Mouse (Mus musculus): ENCODE results near the gene Smarcb1. TPM values are rescaled to one million over a fixed set of nuclear protein-coding genes. Genes with fewer than 3 reads are reported as not detected.

Gene Smarcb1
- polyA plus RNA-seq, 1 experiment from 2014 or later = 283 TPM

DNA sequence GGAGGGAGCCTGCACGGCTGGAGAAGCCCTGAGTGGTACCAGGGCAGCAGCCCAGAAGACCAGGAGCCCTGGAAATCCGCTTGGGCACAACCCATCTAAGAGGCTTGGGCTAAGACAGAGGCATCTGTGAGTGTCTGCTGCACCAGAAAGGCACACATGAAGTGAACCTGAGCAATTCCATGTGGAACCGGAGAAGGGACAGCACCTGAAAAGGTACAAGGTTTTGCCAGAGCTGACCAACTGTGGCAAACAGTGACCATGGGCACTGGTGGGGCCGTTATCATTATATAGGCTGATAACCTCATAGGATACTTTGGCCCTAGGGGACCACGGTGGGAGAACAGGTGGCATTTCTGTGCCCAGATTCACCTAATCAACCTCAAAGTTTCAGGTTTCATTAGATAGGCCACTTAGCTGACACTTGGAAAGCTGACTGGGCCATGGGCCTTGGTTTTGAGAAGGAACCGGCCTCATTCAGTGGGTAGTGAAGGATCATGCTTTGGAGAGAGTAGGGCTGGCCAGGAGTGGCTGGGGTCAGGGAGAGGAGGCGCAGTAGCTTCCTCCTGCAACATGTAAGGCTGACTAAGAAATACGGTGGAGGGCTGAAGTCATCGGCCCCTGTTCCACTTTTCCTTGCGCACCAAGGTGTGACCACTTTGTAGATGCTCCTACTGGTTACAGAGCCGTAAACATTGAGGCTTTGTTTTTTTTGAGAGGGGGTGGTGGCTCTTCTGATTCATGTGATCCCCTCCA is 65.1 kb downstream of the Smarcb1 start:
- Histone ChIP-seq H3K4me2 (ENCODE audit: low read length) (no peak overlapping the region), H3K27ac (replicated peaks; ENCODE audit: low read depth, low read length) (no peak overlapping the region), H3K9ac (replicated peaks; ENCODE audit: low read length) (no peak overlapping the region), H3K27me3 (ENCODE audit: control insufficient read depth, insufficient read depth, low read length) (no peaks in the 10 kb centered on the region), H3K4me1 (ENCODE audit: control insufficient read depth, insufficient read depth, low read length) (peaks cover 16% of the 10 kb centered on the region), H3K9me3 (ENCODE audit: control insufficient read depth, low read length) (no peaks in the 10 kb centered on the region), H3K36me3 (ENCODE audit: control insufficient read depth, insufficient read depth, low read length) (peaks cover 14% of the 10 kb centered on the region; the same call in 1 of the 2 replicates), H3K4me3 (replicated peaks; ENCODE audit: low read depth, low read length) (no peak overlapping the region)
- WGBS = 87% methylated on average over 11 of the region's 11 CpGs
- ATAC-seq (ENCODE audit: low FRiP score, low TSS enrichment) (no peak), DNase-seq (no peak)

DNA sequence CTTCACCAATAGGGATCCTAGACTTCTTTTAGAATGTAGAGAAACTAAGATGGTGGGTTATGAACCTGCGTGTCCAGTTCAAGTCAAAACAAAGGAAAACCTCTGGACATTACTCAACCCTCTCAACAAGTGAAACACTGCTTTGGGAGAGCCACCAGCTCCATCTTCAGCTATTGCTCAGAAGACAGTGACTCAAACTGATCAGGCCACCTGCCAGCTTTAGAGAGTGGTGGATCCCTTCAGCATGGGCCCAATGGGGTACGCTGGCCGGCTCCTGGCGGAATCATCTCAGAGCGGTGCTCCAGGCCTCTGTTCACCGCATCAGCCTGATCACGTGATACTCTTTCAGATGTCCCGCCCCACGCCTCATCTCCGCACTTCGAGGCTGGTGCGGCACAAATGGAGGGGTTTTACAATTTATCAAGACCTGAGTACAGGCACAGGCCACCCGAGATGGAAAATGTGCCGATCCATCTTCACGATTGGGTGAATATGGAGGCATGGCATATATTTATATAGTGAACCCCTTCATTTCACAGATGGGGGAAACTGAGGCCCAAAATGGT is 65.9 kb downstream of the Smarcb1 start:
- WGBS = 91% methylated on average over 15 of the region's 15 CpGs
- no peak overlapping the region for H3K4me3 ChIP-seq (replicated peaks; ENCODE audit: low read depth, low read length)
- DNase-seq (no peak), ATAC-seq (ENCODE audit: low FRiP score, low TSS enrichment) (no peak)
- H3K4me2 ChIP-seq (ENCODE audit: low read length) = no peak overlapping the region
- H3K27me3 ChIP-seq (ENCODE audit: control insufficient read depth, insufficient read depth, low read length) = no peaks in the 10 kb centered on the region
- H3K36me3 ChIP-seq (ENCODE audit: control insufficient read depth, insufficient read depth, low read length) = peaks cover 14% of the 10 kb centered on the region; the same call in 1 of the 2 replicates
- H3K9ac ChIP-seq (replicated peaks; ENCODE audit: low read length) = no peak overlapping the region
- peaks cover 12% of the 10 kb centered on the region for H3K4me1 ChIP-seq (ENCODE audit: control insufficient read depth, insufficient read depth, low read length)
- H3K9me3 ChIP-seq (ENCODE audit: control insufficient read depth, low read length) = no peaks in the 10 kb centered on the region
- H3K27ac ChIP-seq (replicated peaks; ENCODE audit: low read depth, low read length) = no peak overlapping the region

DNA sequence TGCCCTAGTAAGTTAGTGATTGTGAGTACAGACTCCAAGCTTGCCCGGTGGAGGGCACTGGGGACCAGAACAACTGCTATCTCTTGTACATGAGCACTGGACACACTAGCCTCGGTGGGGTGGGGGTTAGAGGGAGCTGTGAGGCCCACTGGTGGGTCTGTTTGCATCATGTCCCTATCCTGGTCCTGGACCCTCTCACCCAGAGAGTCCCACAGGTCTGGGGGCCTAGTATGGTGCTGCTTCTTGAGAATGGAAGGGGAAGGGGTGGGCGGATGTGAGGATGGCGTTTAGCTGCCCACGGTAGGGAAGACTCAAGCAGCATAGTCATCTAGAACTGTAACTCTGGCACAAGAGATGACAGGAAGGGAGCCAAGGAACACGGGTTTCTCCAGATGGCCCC is 66.6 kb downstream of the Smarcb1 start:
- no peaks in the 10 kb centered on the region for H3K27me3 ChIP-seq (ENCODE audit: control insufficient read depth, insufficient read depth, low read length)
- peaks cover 9% of the 10 kb centered on the region for H3K4me1 ChIP-seq (ENCODE audit: control insufficient read depth, insufficient read depth, low read length)
- no peaks in the 10 kb centered on the region for H3K9me3 ChIP-seq (ENCODE audit: control insufficient read depth, low read length)
- 95% methylated on average over 6 of the region's 6 CpGs for WGBS
- no peak overlapping the region for H3K4me2 ChIP-seq (ENCODE audit: low read length)
- peaks cover 14% of the 10 kb centered on the region; the same call in 1 of the 2 replicates for H3K36me3 ChIP-seq (ENCODE audit: control insufficient read depth, insufficient read depth, low read length)
- H3K27ac ChIP-seq (replicated peaks; ENCODE audit: low read depth, low read length) = no peak overlapping the region
- H3K9ac ChIP-seq (replicated peaks; ENCODE audit: low read length) = no peak overlapping the region
- no peak overlapping the region for H3K4me3 ChIP-seq (replicated peaks; ENCODE audit: low read depth, low read length)
- no peak for DNase-seq
- no peak for ATAC-seq (ENCODE audit: low FRiP score, low TSS enrichment)

DNA sequence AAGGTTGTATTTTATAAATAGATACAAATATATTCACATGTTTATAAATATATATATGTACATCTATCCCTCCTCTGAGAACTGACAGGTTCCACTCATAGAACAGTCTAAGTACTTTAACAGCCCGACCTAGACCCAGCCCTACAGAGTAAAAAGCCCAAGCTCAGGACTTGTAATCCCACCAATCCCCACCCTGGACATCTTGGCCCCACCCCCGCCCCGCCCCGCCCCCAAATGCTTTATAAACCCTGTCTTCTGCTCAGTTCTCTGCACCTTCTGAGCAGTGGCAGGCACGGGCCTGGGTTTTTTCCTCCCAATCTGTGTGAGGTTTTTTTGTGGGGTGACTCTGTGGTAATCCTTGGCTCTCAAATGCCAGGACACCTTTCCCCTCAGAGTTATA is 67.3 kb downstream of the Smarcb1 start:
- no peak overlapping the region for H3K4me3 ChIP-seq (replicated peaks; ENCODE audit: low read depth, low read length)
- DNase-seq (no peak), ATAC-seq (ENCODE audit: low FRiP score, low TSS enrichment) (no peak)
- H3K4me1 ChIP-seq (ENCODE audit: control insufficient read depth, insufficient read depth, low read length) = peaks cover 12% of the 10 kb centered on the region
- H3K4me2 ChIP-seq (ENCODE audit: low read length) = no peak overlapping the region
- H3K27me3 ChIP-seq (ENCODE audit: control insufficient read depth, insufficient read depth, low read length) = no peaks in the 10 kb centered on the region
- 51% methylated on average over 5 of the region's 5 CpGs for WGBS
- no peaks in the 10 kb centered on the region for H3K9me3 ChIP-seq (ENCODE audit: control insufficient read depth, low read length)
- H3K9ac ChIP-seq (replicated peaks; ENCODE audit: low read length) = no peak overlapping the region
- peaks cover 14% of the 10 kb centered on the region; the same call in 1 of the 2 replicates for H3K36me3 ChIP-seq (ENCODE audit: control insufficient read depth, insufficient read depth, low read length)
- H3K27ac ChIP-seq (replicated peaks; ENCODE audit: low read depth, low read length) = no peak overlapping the region

DNA sequence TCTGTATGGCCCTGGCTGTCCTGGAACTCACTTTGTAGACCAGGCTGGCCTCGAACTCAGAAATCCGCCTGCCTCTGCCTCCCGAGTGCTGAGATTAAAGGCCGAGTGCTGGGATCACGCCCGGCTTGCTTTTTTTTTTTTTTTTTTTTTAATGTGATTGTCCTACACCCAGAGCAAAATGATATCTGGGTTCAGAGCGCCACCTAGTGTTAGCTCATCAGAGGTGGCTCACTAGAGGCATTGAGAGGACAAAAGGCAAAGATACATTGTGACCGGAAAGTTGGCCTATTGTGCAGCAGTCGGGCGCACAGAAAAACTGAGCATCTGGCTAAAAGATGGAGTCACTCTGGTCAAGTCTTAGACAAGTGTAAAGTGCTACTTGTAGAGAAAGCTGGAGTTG is 68.0 kb downstream of the Smarcb1 start:
- Histone ChIP-seq H3K36me3 (ENCODE audit: control insufficient read depth, insufficient read depth, low read length) (peaks cover 14% of the 10 kb centered on the region; the same call in 1 of the 2 replicates), H3K27me3 (ENCODE audit: control insufficient read depth, insufficient read depth, low read length) (no peaks in the 10 kb centered on the region)
- 22% methylated on average over 10 of the region's 10 CpGs for WGBS

DNA sequence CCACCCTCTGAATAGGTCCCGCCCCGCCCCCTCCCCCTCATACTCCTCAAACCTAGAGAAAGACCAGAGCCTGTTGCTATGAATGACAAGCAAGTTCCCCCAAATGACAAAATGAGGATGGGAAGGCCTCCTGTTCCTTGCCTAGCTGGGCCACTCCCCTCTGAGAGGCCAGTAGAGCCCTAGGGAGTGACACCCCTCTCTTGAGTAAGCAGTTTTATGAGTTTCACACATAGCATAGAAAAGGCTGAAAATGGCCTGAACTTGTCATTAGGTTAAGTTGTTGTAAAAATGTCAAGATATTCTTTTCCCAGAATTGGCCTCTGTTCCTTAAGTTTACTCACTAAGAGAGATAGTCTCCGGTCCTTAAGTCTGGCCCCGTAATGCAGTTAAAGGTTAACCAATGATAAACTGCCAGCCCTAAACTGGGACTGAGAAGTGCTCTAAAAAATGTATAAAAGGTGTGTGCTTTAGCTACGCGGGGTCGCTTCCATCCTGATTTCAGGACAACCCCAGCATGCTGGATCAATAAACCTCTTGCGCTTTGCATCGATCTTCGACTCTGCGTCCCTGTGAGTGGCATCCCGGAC is 68.8 kb downstream of the Smarcb1 start:
- Histone ChIP-seq H3K9me3 (ENCODE audit: control insufficient read depth, low read length) (no peaks in the 10 kb centered on the region), H3K36me3 (ENCODE audit: control insufficient read depth, insufficient read depth, low read length) (peaks cover 11% of the 10 kb centered on the region; the same call in 1 of the 2 replicates), H3K9ac (replicated peaks; ENCODE audit: low read length) (no peak overlapping the region), H3K27ac (replicated peaks; ENCODE audit: low read depth, low read length) (no peak overlapping the region), H3K27me3 (ENCODE audit: control insufficient read depth, insufficient read depth, low read length) (no peaks in the 10 kb centered on the region), H3K4me1 (ENCODE audit: control insufficient read depth, insufficient read depth, low read length) (0 out of 2 replicates have a peak, but pooled peaks cover 5% of the 10 kb centered on the region), H3K4me3 (replicated peaks; ENCODE audit: low read depth, low read length) (no peak overlapping the region), H3K4me2 (ENCODE audit: low read length) (no peak overlapping the region)
- 97% methylated on average over 12 of the region's 12 CpGs for WGBS
- ATAC-seq (ENCODE audit: low FRiP score, low TSS enrichment) (no peak), DNase-seq (no peak)

More for the DNA sequence above, 68.0 kb downstream of the Smarcb1 start:
- peak; percentile 91 for DNase-seq
- no peak overlapping the region for H3K9ac ChIP-seq (replicated peaks; ENCODE audit: low read length)
- no peak overlapping the region for H3K4me3 ChIP-seq (replicated peaks; ENCODE audit: low read depth, low read length)
- H3K4me2 ChIP-seq (ENCODE audit: low read length) = no peak overlapping the region
- peak; percentile 48; the same call in 1 of the 2 replicates for ATAC-seq (ENCODE audit: low FRiP score, low TSS enrichment)
- no peak overlapping the region for H3K27ac ChIP-seq (replicated peaks; ENCODE audit: low read depth, low read length)
- H3K4me1 ChIP-seq (ENCODE audit: control insufficient read depth, insufficient read depth, low read length) = peaks cover 8% of the 10 kb centered on the region; the same call in 1 of the 2 replicates
- no peaks in the 10 kb centered on the region for H3K9me3 ChIP-seq (ENCODE audit: control insufficient read depth, low read length)

DNA sequence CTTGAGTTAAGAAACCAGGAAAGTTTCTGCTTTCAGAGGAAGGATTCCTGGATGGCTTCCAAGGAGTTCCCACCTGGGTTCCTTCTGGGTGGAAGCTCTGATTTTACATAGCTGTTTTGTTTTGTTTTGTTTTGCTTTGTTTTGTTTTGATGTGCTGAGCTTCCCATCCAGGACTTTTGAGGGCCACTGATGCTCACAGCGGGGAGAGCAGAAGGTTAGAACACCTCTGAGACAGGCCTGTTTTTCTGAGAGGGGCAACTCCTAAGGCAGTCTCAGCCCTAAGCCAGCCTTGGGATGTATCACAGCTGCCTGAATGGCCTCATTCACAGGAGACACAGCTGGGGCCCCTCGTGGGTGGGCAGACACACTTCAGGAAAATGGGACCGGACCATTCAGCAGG is 69.7 kb downstream of the Smarcb1 start:
- 0 out of 2 replicates have a peak, but pooled peaks cover 5% of the 10 kb centered on the region for H3K4me1 ChIP-seq (ENCODE audit: control insufficient read depth, insufficient read depth, low read length)
- H3K27ac ChIP-seq (replicated peaks; ENCODE audit: low read depth, low read length) = no peak overlapping the region
- no peak overlapping the region for H3K4me2 ChIP-seq (ENCODE audit: low read length)
- DNase-seq (no peak), ATAC-seq (ENCODE audit: low FRiP score, low TSS enrichment) (no peak)
- peaks cover 2% of the 10 kb centered on the region; the same call in 1 of the 2 replicates for H3K36me3 ChIP-seq (ENCODE audit: control insufficient read depth, insufficient read depth, low read length)
- no peak overlapping the region for H3K4me3 ChIP-seq (replicated peaks; ENCODE audit: low read depth, low read length)
- H3K9me3 ChIP-seq (ENCODE audit: control insufficient read depth, low read length) = no peaks in the 10 kb centered on the region
- no peaks in the 10 kb centered on the region for H3K27me3 ChIP-seq (ENCODE audit: control insufficient read depth, insufficient read depth, low read length)
- 34% methylated on average over 3 of the region's 3 CpGs for WGBS
- H3K9ac ChIP-seq (replicated peaks; ENCODE audit: low read length) = no peak overlapping the region

DNA sequence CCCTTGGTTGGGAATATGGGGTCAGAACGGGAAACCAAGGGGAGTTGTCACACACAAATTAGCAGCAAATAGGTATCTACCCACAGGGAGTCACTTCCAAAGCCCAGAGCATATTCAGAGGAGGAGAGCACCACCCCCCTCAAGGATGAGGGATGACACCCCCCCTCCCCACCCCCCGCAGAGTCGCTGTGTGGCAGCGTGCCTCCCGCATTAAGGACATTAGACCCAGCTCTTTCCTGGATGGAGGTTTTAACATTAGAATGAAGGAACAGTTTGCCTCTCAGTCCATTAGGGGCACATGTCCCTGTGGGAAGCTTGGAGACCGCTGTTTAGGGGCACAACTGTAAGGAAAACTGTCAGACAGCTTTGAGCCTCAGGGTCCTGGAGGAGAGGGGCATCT is 70.3 kb downstream of the Smarcb1 start:
- 7% methylated on average over 6 of the region's 6 CpGs for WGBS
- H3K9ac ChIP-seq (replicated peaks; ENCODE audit: low read length) = no peak overlapping the region
- no peak overlapping the region for H3K27ac ChIP-seq (replicated peaks; ENCODE audit: low read depth, low read length)
- 0 out of 2 replicates have a peak, but pooled peaks cover 5% of the 10 kb centered on the region for H3K4me1 ChIP-seq (ENCODE audit: control insufficient read depth, insufficient read depth, low read length)
- no peaks in the 10 kb centered on the region for H3K9me3 ChIP-seq (ENCODE audit: control insufficient read depth, low read length)
- ATAC-seq (ENCODE audit: low FRiP score, low TSS enrichment) (no peak), DNase-seq (no peak)
- no peak overlapping the region for H3K4me3 ChIP-seq (replicated peaks; ENCODE audit: low read depth, low read length)
- no peaks in the 10 kb centered on the region for H3K36me3 ChIP-seq (ENCODE audit: control insufficient read depth, insufficient read depth, low read length)
- H3K4me2 ChIP-seq (ENCODE audit: low read length) = no peak overlapping the region
- no peaks in the 10 kb centered on the region for H3K27me3 ChIP-seq (ENCODE audit: control insufficient read depth, insufficient read depth, low read length)
